Mouse (Mus musculus) C2C12 (cell line): ENCODE data around the gene Sncg.

ENCODE experiments used
- CEBPB ChIP-seq: IDR thresholded peaks from one replicate; pipeline ENCODE4 v1.6.1; 2011; ENCODE audit warnings: low read depth, mild to moderate bottlenecking, control low read depth, moderate library complexity
- CTCF ChIP-seq: IDR thresholded peaks from one replicate; pipeline ENCODE4 v1.5.1; 2011; ENCODE audit not compliant: control insufficient read depth, insufficient read depth, insufficient read length
- FOSL1 ChIP-seq: IDR thresholded peaks from one replicate; pipeline ENCODE4 v1.8.0; 2011; ENCODE audit warnings: mild to moderate bottlenecking, low read length; ENCODE audit not compliant: poor library complexity, insufficient read depth, severe bottlenecking
- MAX ChIP-seq: IDR thresholded peaks from one replicate; pipeline ENCODE4 v1.6.1; 2011; ENCODE audit warnings: mild to moderate bottlenecking, control low read depth
- MYOD1 ChIP-seq: IDR thresholded peaks from one replicate; pipeline ENCODE4 v1.6.1; 2011; ENCODE audit warnings: low read depth; ENCODE audit not compliant: control insufficient read depth, insufficient read length
- MYOG ChIP-seq: IDR thresholded peaks from one replicate; pipeline ENCODE4 v1.6.1; 2011; ENCODE audit not compliant: control insufficient read depth, insufficient read length; ENCODE audit errors: extremely low read depth
- USF1 ChIP-seq: IDR thresholded peaks from one replicate; pipeline ENCODE4 v1.6.1; 2011; ENCODE audit warnings: low read depth, mild to moderate bottlenecking, control low read depth, moderate library complexity

GRCm38 (mm10) chr14:34351660-34352059 is 22.9 kb downstream of the Sncg start:
- TF ChIP-seq CTCF (no peak), USF1 (no peak), MAX (no peak), FOSL1 (no peak), CEBPB (no peak), MYOD1 (no peak), MYOG (no peak)
